Mouse (Mus musculus): Measurements from ENCODE around the gene Mettl1.
"Not testable (repeated sequence)": the region's sequence is repeated elsewhere in the genome, so short reads cannot be mapped to it uniquely, and the experiment has no call there.

DNA sequence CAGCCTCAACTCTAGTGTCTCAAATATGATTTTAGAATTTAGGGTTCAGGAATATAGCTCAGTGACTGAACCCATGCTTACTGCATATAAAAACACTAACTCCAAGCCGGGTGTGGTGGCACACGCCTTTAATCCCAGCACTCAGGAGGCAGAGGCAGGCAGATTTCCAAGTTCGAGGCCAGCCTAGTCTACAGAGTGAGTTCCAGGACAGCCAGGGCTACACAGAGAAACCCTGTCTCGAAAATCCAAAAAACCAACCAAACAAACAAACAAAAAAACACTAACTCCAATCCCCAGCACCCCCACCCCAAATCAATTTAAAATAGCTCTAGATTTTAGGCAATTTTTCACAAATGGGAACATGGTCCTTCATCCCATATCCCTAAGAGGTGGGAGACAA lies 20.9 kb downstream of the Mettl1 start:
- not testable (repeated sequence) for TF ChIP-seq CTCF (IDR thresholded peaks at IDR 0.05; ENCODE audit: borderline replicate concordance, control insufficient read depth, extremely low read depth, insufficient read depth, low read length, poor library complexity); POLR2A (IDR thresholded peaks at IDR 0.05; ENCODE audit: control insufficient read depth, extremely low read depth, insufficient read depth, low read length, poor library complexity)
